8 mouse cellular contexts compared by ENCODE assay signal in the genomic region with DNA sequence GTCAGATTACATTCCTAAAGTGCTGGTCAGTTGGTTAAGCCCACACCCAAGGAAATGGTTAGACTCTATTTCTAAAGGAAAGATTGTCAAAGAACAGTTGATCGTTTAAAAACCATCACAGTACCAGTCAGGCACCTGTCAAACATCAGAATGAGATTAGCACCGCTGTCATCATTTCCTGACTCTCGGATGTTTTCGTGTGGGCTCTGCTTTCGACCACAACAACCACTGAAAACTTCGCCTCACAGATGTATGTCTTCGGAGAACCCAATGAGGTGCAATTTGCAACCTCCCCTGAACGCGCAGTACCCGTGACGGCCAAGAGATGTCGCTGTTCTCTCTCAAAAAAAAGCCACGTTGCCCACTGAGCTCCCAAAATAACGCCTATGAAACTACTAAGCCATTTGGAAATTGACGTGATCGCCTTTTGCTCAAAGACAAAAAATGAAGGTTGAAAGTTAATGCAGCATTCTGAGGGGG.
A peak's percentile ranks its signal among the peaks of the same experiment; 100 is the strongest.
DNase-seq lines count a peak whose midpoint lies in the region; ATAC-seq and TF ChIP-seq lines count a peak whose summit lies in the region.

No protein-coding gene starts in this region.

- no peak overlapping the region for H3K4me2 ChIP-seq in limb, embryonic 14.5 days (replicated peaks; ENCODE audit: low read depth, low read length, severe bottlenecking)

- TF ChIP-seq CTCF in kidney, adult 2 months (conservative IDR thresholded peaks at IDR 0.05; ENCODE audit: insufficient read depth, insufficient read length, low read depth, low read length), result peak; percentile 93
- peak; percentile 81 for TF ChIP-seq CTCF in spleen, adult 2 months (IDR thresholded peaks at IDR 0.05; ENCODE audit: extremely low read depth, insufficient read depth, insufficient read length, insufficient replicate concordance)

- peak; percentile 32 for DNase-seq in cerebellum, adult 11 months
- DNase-seq in embryo, embryonic 10 days (ENCODE audit: low spot score), result peak; percentile 77
- peak; percentile 61 for DNase-seq in kidney, adult 2 months
- peak; percentile 44 for DNase-seq in limb, embryonic 14.5 days (ENCODE audit: low spot score)
- DNase-seq in monocyte, adult 2 months (ENCODE audit: low read depth in 1 of 2, low spot score in 2 of 2), result peak; percentile 19 to 68
- peak; percentile 52 to 70 for DNase-seq in spleen, adult 2 months (ENCODE audit: low read depth in 1 of 2, low spot score in 2 of 2)

- H3K27me3 ChIP-seq in kidney, adult 2 months (replicated peaks; ENCODE audit: control insufficient read depth, insufficient read depth, low read length), result no peaks in the 10 kb centered on the region
- no peaks in the 10 kb centered on the region for H3K27me3 ChIP-seq in limb, embryonic 14.5 days (ENCODE audit: control insufficient read depth, insufficient read depth, low read length)
- no peaks in the 10 kb centered on the region for H3K27me3 ChIP-seq in spleen, adult 2 months (ENCODE audit: control insufficient read depth, insufficient read depth, low read length)

- no peaks in the 10 kb centered on the region for H3K9me3 ChIP-seq in limb, embryonic 14.5 days (ENCODE audit: control insufficient read depth, low read length)

- no peak for TF ChIP-seq POLR2A in kidney, adult 2 months (IDR thresholded peaks at IDR 0.05; ENCODE audit: low read depth, low read length)
- TF ChIP-seq POLR2A in limb, embryonic 14.5 days (IDR thresholded peaks at IDR 0.05; ENCODE audit: borderline replicate concordance, extremely low read depth, insufficient read depth, insufficient read length), result no peak
- TF ChIP-seq POLR2A in spleen, adult 2 months (IDR thresholded peaks at IDR 0.05; ENCODE audit: low read depth, low read length), result no peak

- no peak for ATAC-seq in cerebellum, adult (ENCODE audit: insufficient number of reproducible peaks, low FRiP score, low TSS enrichment)
- ATAC-seq in granulocyte monocyte progenitor cell, adult 5-6 weeks (replicated peaks; ENCODE audit: poor library complexity, severe bottlenecking), result peak; percentile 84
- no peak for ATAC-seq in limb, embryonic 14.5 days (ENCODE audit: low FRiP score, low read depth)

- H3K9ac ChIP-seq in limb, embryonic 14.5 days (ENCODE audit: low read depth, low read length, severe bottlenecking), result no peak overlapping the region

- no peaks in the 10 kb centered on the region for H3K4me1 ChIP-seq in kidney, adult 2 months (ENCODE audit: control insufficient read depth, insufficient read depth, low read length)
- no peaks in the 10 kb centered on the region for H3K4me1 ChIP-seq in limb, embryonic 14.5 days (ENCODE audit: control insufficient read depth, insufficient read depth, low read length)
- H3K4me1 ChIP-seq in spleen, adult 2 months (ENCODE audit: control insufficient read depth, insufficient read depth, insufficient read length), result peaks cover 3% of the 10 kb centered on the region; the same call in 1 of the 2 replicates

- H3K27ac ChIP-seq in kidney, adult 2 months (ENCODE audit: insufficient read depth, low read depth, low read length), result no peak overlapping the region
- H3K27ac ChIP-seq in limb, embryonic 14.5 days (replicated peaks; ENCODE audit: low read depth, low read length), result no peak overlapping the region
- H3K27ac ChIP-seq in spleen, adult 2 months (ENCODE audit: insufficient read depth, low read length), result no peak overlapping the region

- no peak overlapping the region for H3K4me3 ChIP-seq in kidney, adult 2 months (ENCODE audit: insufficient read depth, low read depth, low read length)
- no peak overlapping the region for H3K4me3 ChIP-seq in limb, embryonic 14.5 days (replicated peaks; ENCODE audit: low read length)
- no peak overlapping the region for H3K4me3 ChIP-seq in spleen, adult 2 months (ENCODE audit: extremely low read depth, insufficient read depth, insufficient read length)

- no peaks in the 10 kb centered on the region for H3K36me3 ChIP-seq in kidney, adult 2 months (ENCODE audit: control insufficient read depth, insufficient read depth, low read length)
- H3K36me3 ChIP-seq in limb, embryonic 14.5 days (ENCODE audit: control insufficient read depth, insufficient read depth, low read length), result no peaks in the 10 kb centered on the region
- no peaks in the 10 kb centered on the region for H3K36me3 ChIP-seq in spleen, adult 2 months (ENCODE audit: control insufficient read depth, insufficient read depth, low read length)

- 7% methylated on average over 16 of the region's 16 CpGs for WGBS in kidney, adult 2 months
- WGBS in limb, embryonic 14.5 days, result 9% methylated on average over 16 of the region's 16 CpGs
- WGBS in spleen, adult 2 months, result 2% methylated on average over 16 of the region's 16 CpGs
